In genomic region chrX:73805814-73806213, GRCm38 (mm10) we compare ENCODE assay signal across 21 mouse cellular contexts. TPM values are rescaled to one million over a fixed set of nuclear protein-coding genes. Genes with fewer than 3 reads are reported as not detected.
DNase-seq lines count a peak whose midpoint lies in the region; ATAC-seq lines count a peak whose summit lies in the region.
"Had no signal": no experiment of that assay in that cellular context is flagged by ENCODE, and none has a peak within 500 bp of the region (broad histone marks: within the 10 kb centered on the region; RNA-seq: fewer than 3 reads in every experiment).

No protein-coding gene starts in this region.

- no peak overlapping the region for H3K9ac ChIP-seq in limb, embryonic 12.5 days (replicated peaks)
- no peak overlapping the region for H3K9ac ChIP-seq in forebrain, embryonic 16.5 days (replicated peaks; ENCODE audit: low read depth, low read length)
- no peak overlapping the region for H3K9ac ChIP-seq in midbrain, embryonic 16.5 days (ENCODE audit: low read depth, low read length)
- H3K9ac ChIP-seq: heart, embryonic 12.5 days; intestine, embryonic 15.5 days; kidney, embryonic 15.5 days had no signal

- ATAC-seq in limb, embryonic 12.5 days (ENCODE audit: insufficient number of reproducible peaks, insufficient read depth, low FRiP score, low TSS enrichment, low read depth) = 0 out of 2 replicates have a peak, but pooled peaks have one; percentile 31
- ATAC-seq in forebrain, embryonic 16.5 days = peak; percentile 57; the same call in 1 of the 2 replicates
- ATAC-seq in midbrain, embryonic 16.5 days = peak; percentile 60; the same call in 1 of the 2 replicates
- ATAC-seq: CD4-positive, CD25-positive, alpha-beta regulatory T cell, adult 4 months; intestine, embryonic 15.5 days had no signal

- H3K27ac ChIP-seq in limb, embryonic 12.5 days = no peak overlapping the region
- H3K27ac ChIP-seq in limb, embryonic 10.5 days = no peak overlapping the region
- no peak overlapping the region for H3K27ac ChIP-seq in forebrain, embryonic 16.5 days (ENCODE audit: low read length)
- peak overlapping the region; percentile 28; the same call in 1 of the 2 replicates for H3K27ac ChIP-seq in midbrain, embryonic 16.5 days (ENCODE audit: low read length)
- H3K27ac ChIP-seq: intestine, embryonic 15.5 days; kidney, embryonic 15.5 days; stomach, postnatal 0 days had no signal

- peak; percentile 44 for DNase-seq in embryo, embryonic 10 days (ENCODE audit: low spot score)
- DNase-seq in embryo, embryonic 9.5 days (ENCODE audit: extremely low spot score) = no peak
- DNase-seq in limb, embryonic 10.5 days (ENCODE audit: low spot score) = no peak
- DNase-seq in adrenal gland, postnatal 14 days = no peak
- DNase-seq in T-cell, adult 2 months (ENCODE audit: low spot score) = no peak
- DNase-seq: adrenal gland, postnatal 10 days; cerebellum, adult 8-10 months; liver; lung, adult 18-20 months; right cerebral cortex, postnatal 14 days; thymus, postnatal 14 days had no signal

- no peaks in the 10 kb centered on the region for H3K9me3 ChIP-seq in limb, embryonic 12.5 days
- no peaks in the 10 kb centered on the region for H3K9me3 ChIP-seq in limb, embryonic 10.5 days (replicated peaks)
- H3K9me3 ChIP-seq in forebrain, embryonic 16.5 days (ENCODE audit: control insufficient read depth, low read length) = no peaks in the 10 kb centered on the region
- no peaks in the 10 kb centered on the region for H3K9me3 ChIP-seq in midbrain, embryonic 16.5 days (replicated peaks; ENCODE audit: control insufficient read depth, low read length, poor library complexity, severe bottlenecking)
- H3K9me3 ChIP-seq: G1E; heart, embryonic 12.5 days; intestine, embryonic 15.5 days; kidney, embryonic 15.5 days had no signal

- no peaks in the 10 kb centered on the region for H3K36me3 ChIP-seq in limb, embryonic 12.5 days
- H3K36me3 ChIP-seq in limb, embryonic 10.5 days = no peaks in the 10 kb centered on the region
- H3K36me3 ChIP-seq in forebrain, embryonic 16.5 days (ENCODE audit: control insufficient read depth, insufficient read depth) = no peaks in the 10 kb centered on the region
- no peaks in the 10 kb centered on the region for H3K36me3 ChIP-seq in midbrain, embryonic 16.5 days (ENCODE audit: control insufficient read depth, insufficient read depth, low read length)
- H3K36me3 ChIP-seq: G1E; heart, embryonic 12.5 days; intestine, embryonic 15.5 days; kidney, embryonic 15.5 days had no signal

- peaks cover 5% of the 10 kb centered on the region; the same call in 1 of the 2 replicates for H3K4me1 ChIP-seq in limb, embryonic 12.5 days (replicated peaks)
- no peaks in the 10 kb centered on the region; the same call in 1 of the 2 replicates for H3K4me1 ChIP-seq in limb, embryonic 10.5 days
- H3K4me1 ChIP-seq in forebrain, embryonic 16.5 days (replicated peaks; ENCODE audit: control insufficient read depth, insufficient read depth, low read length) = no peaks in the 10 kb centered on the region
- peaks cover 7% of the 10 kb centered on the region for H3K4me1 ChIP-seq in midbrain, embryonic 16.5 days (ENCODE audit: control insufficient read depth, insufficient read depth, low read length)
- H3K4me1 ChIP-seq: heart, embryonic 12.5 days; intestine, embryonic 15.5 days; kidney, embryonic 15.5 days had no signal

- H3K4me3 ChIP-seq in limb, embryonic 12.5 days (replicated peaks) = no peak overlapping the region
- H3K4me3 ChIP-seq in limb, embryonic 10.5 days = no peak overlapping the region
- no peak overlapping the region for H3K4me3 ChIP-seq in forebrain, embryonic 16.5 days (replicated peaks; ENCODE audit: low read length)
- H3K4me3 ChIP-seq in midbrain, embryonic 16.5 days (ENCODE audit: low read depth, low read length) = no peak overlapping the region
- H3K4me3 ChIP-seq: heart, embryonic 12.5 days; intestine, embryonic 15.5 days; kidney, embryonic 15.5 days had no signal

- no peaks in the 10 kb centered on the region for H3K27me3 ChIP-seq in limb, embryonic 12.5 days
- peaks cover 31% of the 10 kb centered on the region for H3K27me3 ChIP-seq in limb, embryonic 10.5 days (ENCODE audit: low read depth, poor library complexity, severe bottlenecking)
- H3K27me3 ChIP-seq in forebrain, embryonic 16.5 days (replicated peaks; ENCODE audit: control insufficient read depth, insufficient read depth, low read length) = no peaks in the 10 kb centered on the region
- no peaks in the 10 kb centered on the region for H3K27me3 ChIP-seq in midbrain, embryonic 16.5 days (ENCODE audit: control insufficient read depth, insufficient read depth, low read depth, low read length)
- H3K27me3 ChIP-seq: heart, embryonic 12.5 days; intestine, embryonic 15.5 days; kidney, embryonic 15.5 days had no signal

- WGBS in limb, embryonic 12.5 days = 56% methylated on average over 1 of the region's 1 CpGs
- WGBS in limb, embryonic 10.5 days = 38% methylated on average over 1 of the region's 1 CpGs
- WGBS in forebrain, embryonic 16.5 days = 61% methylated on average over 1 of the region's 1 CpGs
- 57% methylated on average over 1 of the region's 1 CpGs for WGBS in midbrain, embryonic 16.5 days

- no peak overlapping the region for H3K4me2 ChIP-seq in limb, embryonic 12.5 days
- H3K4me2 ChIP-seq in forebrain, embryonic 16.5 days (ENCODE audit: low read length) = no peak overlapping the region
- no peak overlapping the region for H3K4me2 ChIP-seq in midbrain, embryonic 16.5 days (ENCODE audit: low read length)
- H3K4me2 ChIP-seq: heart, embryonic 12.5 days; intestine, embryonic 15.5 days; kidney, embryonic 15.5 days had no signal

RNA-seq across cellular contexts. Expression of gene Pdzd4, which starts 19.0 kb away (rescaled TPM):
- polyA plus RNA-seq in limb, embryonic 12.5 days (2016; fragmentation: Nextera tagmentation; extraction: Ambion mirVana) = 0.87 and 1.4 TPM in 2 replicates
- 0.40 and 0.61 TPM in 2 replicates for polyA plus RNA-seq in limb, embryonic 10.5 days (2016; fragmentation: Nextera tagmentation; extraction: Ambion mirVana)
- polyA plus RNA-seq in forebrain, embryonic 16.5 days (2015; fragmentation: Nextera tagmentation; extraction: Ambion mirVana) = 3.5 and 4.2 TPM in 2 replicates
- polyA plus RNA-seq in midbrain, embryonic 16.5 days (2015; fragmentation: Nextera tagmentation; extraction: Ambion mirVana) = 4.8 TPM in 2 replicates
- total RNA-seq in adrenal gland, postnatal 14 days (2021) = 4.4 and 4.5 TPM in 2 replicates

RNA-seq across cellular contexts. Expression of gene Ssr4, which starts 19.0 kb away (rescaled TPM):
- polyA plus RNA-seq in limb, embryonic 12.5 days (2016; fragmentation: Nextera tagmentation; extraction: Ambion mirVana) = 136 and 142 TPM in 2 replicates
- polyA plus RNA-seq in limb, embryonic 10.5 days (2016; fragmentation: Nextera tagmentation; extraction: Ambion mirVana) = 111 and 116 TPM in 2 replicates
- polyA plus RNA-seq in forebrain, embryonic 16.5 days (2015; fragmentation: Nextera tagmentation; extraction: Ambion mirVana) = 132 and 134 TPM in 2 replicates
- polyA plus RNA-seq in midbrain, embryonic 16.5 days (2015; fragmentation: Nextera tagmentation; extraction: Ambion mirVana) = 126 and 131 TPM in 2 replicates
- 148 and 176 TPM in 2 replicates for total RNA-seq in adrenal gland, postnatal 14 days (2021)

RNA-seq across cellular contexts. Expression of gene Idh3g, which starts 19.1 kb away (rescaled TPM):
- 168 and 172 TPM in 2 replicates for polyA plus RNA-seq in limb, embryonic 12.5 days (2016; fragmentation: Nextera tagmentation; extraction: Ambion mirVana)
- polyA plus RNA-seq in limb, embryonic 10.5 days (2016; fragmentation: Nextera tagmentation; extraction: Ambion mirVana) = 178 and 190 TPM in 2 replicates
- 232 and 240 TPM in 2 replicates for polyA plus RNA-seq in forebrain, embryonic 16.5 days (2015; fragmentation: Nextera tagmentation; extraction: Ambion mirVana)
- 232 and 252 TPM in 2 replicates for polyA plus RNA-seq in midbrain, embryonic 16.5 days (2015; fragmentation: Nextera tagmentation; extraction: Ambion mirVana)
- 739 and 769 TPM in 2 replicates for total RNA-seq in adrenal gland, postnatal 14 days (2021)

RNA-seq across cellular contexts. Expression of gene Srpk3, which starts 31.6 kb away (rescaled TPM):
- polyA plus RNA-seq in limb, embryonic 12.5 days (2016; fragmentation: Nextera tagmentation; extraction: Ambion mirVana) = 9.6 and 12.9 TPM in 2 replicates
- 1.1 and 1.6 TPM in 2 replicates for polyA plus RNA-seq in limb, embryonic 10.5 days (2016; fragmentation: Nextera tagmentation; extraction: Ambion mirVana)
- 1.8 and 1.9 TPM in 2 replicates for polyA plus RNA-seq in forebrain, embryonic 16.5 days (2015; fragmentation: Nextera tagmentation; extraction: Ambion mirVana)
- polyA plus RNA-seq in midbrain, embryonic 16.5 days (2015; fragmentation: Nextera tagmentation; extraction: Ambion mirVana) = 2.0 and 2.4 TPM in 2 replicates
- 0.82 and 2.6 TPM in 2 replicates for total RNA-seq in adrenal gland, postnatal 14 days (2021)
- total RNA-seq: megakaryocyte-erythroid progenitor cell, adult 5-6 weeks had no signal
- polyA plus RNA-seq: G1E had no signal

RNA-seq across cellular contexts. Expression of gene Plxnb3, which starts 48.9 kb away (rescaled TPM):
- polyA plus RNA-seq in limb, embryonic 12.5 days (2016; fragmentation: Nextera tagmentation; extraction: Ambion mirVana) = 0.21 and 0.22 TPM in 2 replicates
- polyA plus RNA-seq in limb, embryonic 10.5 days (2016; fragmentation: Nextera tagmentation; extraction: Ambion mirVana) = 0.04 TPM in 1 of 2 replicates, not detected in the other
- polyA plus RNA-seq in forebrain, embryonic 16.5 days (2015; fragmentation: Nextera tagmentation; extraction: Ambion mirVana) = 0.19 and 0.22 TPM in 2 replicates
- 0.25 and 0.40 TPM in 2 replicates for polyA plus RNA-seq in midbrain, embryonic 16.5 days (2015; fragmentation: Nextera tagmentation; extraction: Ambion mirVana)
- total RNA-seq in adrenal gland, postnatal 14 days (2021) = 0.96 and 1.3 TPM in 2 replicates
- total RNA-seq: megakaryocyte-erythroid progenitor cell, adult 5-6 weeks had no signal
- polyA plus RNA-seq: CD4-positive, CD25-positive, alpha-beta regulatory T cell, adult 4 months had no signal
